35 mouse cellular contexts compared by ENCODE assay signal in genomic region chr7:27417151-27417550, GRCm38 (mm10). TPM values are rescaled to one million over a fixed set of nuclear protein-coding genes. Genes with fewer than 3 reads are reported as not detected.
"Had no signal": no experiment of that assay in that cellular context is flagged by ENCODE, and none has a peak within 500 bp of the region (broad histone marks: within the 10 kb centered on the region; RNA-seq: fewer than 3 reads in every experiment).

No protein-coding gene starts in this region.

- H3K9ac ChIP-seq: heart, embryonic 13.5 days; heart, embryonic 15.5 days; hindbrain, embryonic 13.5 days; hindbrain, embryonic 15.5 days; kidney, embryonic 15.5 days; limb, embryonic 13.5 days; limb, embryonic 15.5 days had no signal

- H3K4me3 ChIP-seq: heart, adult 2 months; heart, embryonic 13.5 days; heart, embryonic 15.5 days; hindbrain, embryonic 13.5 days; hindbrain, embryonic 15.5 days; kidney, embryonic 15.5 days; layer of hippocampus, adult 2 months; limb, embryonic 13.5 days; limb, embryonic 15.5 days had no signal

- H3K4me2 ChIP-seq: heart, embryonic 11.5 days; heart, embryonic 13.5 days; heart, embryonic 15.5 days; hindbrain, embryonic 13.5 days; hindbrain, embryonic 15.5 days; kidney, embryonic 15.5 days; limb, embryonic 13.5 days; limb, embryonic 15.5 days had no signal

- H3K4me1 ChIP-seq: heart, embryonic 13.5 days; heart, embryonic 15.5 days; hindbrain, embryonic 13.5 days; hindbrain, embryonic 15.5 days; kidney, embryonic 15.5 days; limb, embryonic 13.5 days; limb, embryonic 15.5 days had no signal

- H3K36me3 ChIP-seq: heart, embryonic 13.5 days; heart, embryonic 15.5 days; kidney, embryonic 15.5 days; limb, embryonic 13.5 days; limb, embryonic 15.5 days had no signal

- DNase-seq: gastrocnemius, postnatal 14 days; gastrocnemius, postnatal 36 days; heart, adult 11 months; heart, adult 2 months; heart, postnatal 14 days; heart, postnatal 36 days; kidney, adult 11 months; kidney, adult 2 months; kidney, adult 9 months; kidney, postnatal 14 days; kidney, postnatal 36 days; layer of hippocampus, postnatal 36 days; left cerebral cortex, postnatal 4 days had no signal

- ATAC-seq: hindbrain, postnatal 0 days; intestine, embryonic 16.5 days had no signal

- H3K27ac ChIP-seq: heart, adult 2 months; heart, embryonic 13.5 days; heart, embryonic 15.5 days; hindbrain, embryonic 13.5 days; hindbrain, embryonic 15.5 days; hindbrain, postnatal 0 days; kidney, embryonic 15.5 days; kidney, postnatal 0 days; layer of hippocampus, adult 2 months; limb, embryonic 13.5 days; limb, embryonic 15.5 days had no signal

- H3K27me3 ChIP-seq: heart, embryonic 15.5 days; kidney, embryonic 15.5 days had no signal

- H3K9me3 ChIP-seq: heart, embryonic 13.5 days; heart, embryonic 15.5 days; hindbrain, embryonic 15.5 days; kidney, embryonic 15.5 days; limb, embryonic 15.5 days had no signal

RNA-seq across cellular contexts. Expression of gene Sptbn4, which starts 30.3 kb away (rescaled TPM):
- total RNA-seq: gastrocnemius, adult 18-20 months; gastrocnemius, adult 8-10 months; hematopoietic stem cell, adult 5-6 weeks; liver, adult 2 months had no signal

RNA-seq across cellular contexts. Expression of gene Gm20479, which starts 59.9 kb away (rescaled TPM):
- total RNA-seq: gastrocnemius, postnatal 36 days; heart, postnatal 36 days; hematopoietic stem cell, adult 5-6 weeks; hindbrain, postnatal 0 days; layer of hippocampus, adult 2 months; layer of hippocampus, postnatal 14 days; layer of hippocampus, postnatal 36 days; left cerebral cortex, adult 18-20 months; left cerebral cortex, adult 8-10 months; left cerebral cortex, postnatal 10 days; left cerebral cortex, postnatal 25 days; left cerebral cortex, postnatal 4 days; liver, adult 2 months had no signal
- polyA plus RNA-seq: gonadal fat pad, adult 2 months; heart, adult 2 months; heart, embryonic 15.5 days; hindbrain, embryonic 13.5 days; hindbrain, embryonic 15.5 days; hindbrain, postnatal 0 days; intestine, embryonic 16.5 days; kidney, adult 2 months; limb, embryonic 13.5 days; liver, adult 2 months had no signal
